15 mouse cellular contexts compared by ENCODE assay signal in the genomic region with DNA sequence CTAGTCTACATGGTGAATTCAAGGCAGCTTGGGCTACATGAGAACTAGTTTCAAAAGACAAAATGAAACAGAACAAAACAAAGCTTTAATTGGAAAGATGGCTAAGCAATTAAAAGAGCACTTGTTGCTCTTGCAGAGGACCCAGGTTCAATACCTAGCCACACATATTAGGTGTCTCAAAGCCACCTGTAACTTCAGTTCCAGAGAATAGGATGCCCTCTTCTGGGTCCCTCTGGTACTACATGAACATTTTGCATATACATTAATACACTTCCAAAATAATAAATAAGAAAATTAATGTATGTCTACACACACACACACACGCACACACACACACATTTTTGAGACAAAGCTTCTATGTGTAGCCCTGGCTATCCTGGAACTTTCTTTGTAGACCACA.
DNase-seq lines count a peak whose midpoint lies in the region; ATAC-seq and TF ChIP-seq lines count a peak whose summit lies in the region.
"Had no signal": no experiment of that assay in that cellular context is flagged by ENCODE, and none has a peak within 500 bp of the region (broad histone marks: within the 10 kb centered on the region; RNA-seq: fewer than 3 reads in every experiment).

No protein-coding gene starts in this region.

- H3K9ac ChIP-seq in heart, adult 2 months (ENCODE audit: low read depth, low read length): no peak overlapping the region
- no peak overlapping the region for H3K9ac ChIP-seq in lung, postnatal 0 days (replicated peaks; ENCODE audit: low read depth)
- H3K9ac ChIP-seq: forebrain, embryonic 13.5 days had no signal

- ATAC-seq in lung, postnatal 0 days: no peak
- ATAC-seq: forebrain, embryonic 13.5 days had no signal

- TF ChIP-seq POLR2A in heart, adult 2 months (IDR thresholded peaks at IDR 0.05; ENCODE audit: insufficient read depth, low read depth, low read length): no peak

- no peak for DNase-seq in heart, adult 2 months
- DNase-seq in heart, postnatal 10 days: no peak
- no peak for DNase-seq in lung, postnatal 0 days (ENCODE audit: low spot score)
- no peak for DNase-seq in lung, adult 18-20 months
- peak; percentile 48 for DNase-seq in lung, postnatal 36 days
- DNase-seq in frontal cortex, postnatal 25 days (ENCODE audit: low spot score in 2 of 2): no peak
- DNase-seq in left cerebral cortex, postnatal 10 days (ENCODE audit: extremely low spot score in 1 of 2, low spot score in 2 of 2): no peak
- DNase-seq: adrenal gland, postnatal 25 days; cerebellum, postnatal 36 days; heart, postnatal 4 days; liver; right cerebral cortex, postnatal 14 days had no signal

- WGBS in heart, adult 2 months: 94% methylated on average over 1 of the region's 1 CpGs
- 79% methylated on average over 1 of the region's 1 CpGs for WGBS in lung, postnatal 0 days

- H3K27me3 ChIP-seq in heart, adult 2 months (ENCODE audit: control insufficient read depth, insufficient read depth, low read length): no peaks in the 10 kb centered on the region
- no peaks in the 10 kb centered on the region for H3K27me3 ChIP-seq in lung, postnatal 0 days (replicated peaks; ENCODE audit: insufficient read depth, low read length)
- no peaks in the 10 kb centered on the region; the same call in 1 of the 2 replicates for H3K27me3 ChIP-seq in E14TG2a.4 (ENCODE audit: insufficient read depth, low read length)
- H3K27me3 ChIP-seq: forebrain, embryonic 13.5 days had no signal

- TF ChIP-seq CTCF in heart, adult 2 months (IDR thresholded peaks at IDR 0.05): peak; percentile 65
- TF ChIP-seq CTCF in lung, postnatal 0 days (IDR thresholded peaks at IDR 0.05): peak; percentile 43
- TF ChIP-seq CTCF in E14TG2a.4 (conservative IDR thresholded peaks at IDR 0.05; ENCODE audit: low read length): peak; percentile 27

- H3K9me3 ChIP-seq in lung, postnatal 0 days (ENCODE audit: low read length): no peaks in the 10 kb centered on the region
- no peaks in the 10 kb centered on the region for H3K9me3 ChIP-seq in E14TG2a.4 (ENCODE audit: low read length)
- H3K9me3 ChIP-seq: forebrain, embryonic 13.5 days had no signal

- H3K4me3 ChIP-seq in heart, adult 2 months: no peak overlapping the region
- H3K4me3 ChIP-seq in lung, postnatal 0 days (ENCODE audit: low read depth, low read length): no peak overlapping the region
- H3K4me3 ChIP-seq in E14TG2a.4 (replicated peaks; ENCODE audit: low read length): no peak overlapping the region
- H3K4me3 ChIP-seq: forebrain, embryonic 13.5 days had no signal

- no peaks in the 10 kb centered on the region; the same call in 1 of the 2 replicates for H3K79me2 ChIP-seq in heart, adult 2 months (replicated peaks; ENCODE audit: control insufficient read depth, insufficient read depth, low read length)

- no peak overlapping the region for H3K27ac ChIP-seq in heart, adult 2 months
- H3K27ac ChIP-seq in lung, postnatal 0 days (ENCODE audit: low read length): no peak overlapping the region
- H3K27ac ChIP-seq: forebrain, embryonic 13.5 days had no signal

- no peaks in the 10 kb centered on the region; the same call in 1 of the 2 replicates for H3K36me3 ChIP-seq in heart, adult 2 months (ENCODE audit: control insufficient read depth, insufficient read depth, low read length)
- H3K36me3 ChIP-seq in lung, postnatal 0 days (ENCODE audit: insufficient read depth, low read length): no peaks in the 10 kb centered on the region
- H3K36me3 ChIP-seq in E14TG2a.4 (ENCODE audit: insufficient read depth, low read length): no peaks in the 10 kb centered on the region

- no peak overlapping the region for H3K4me2 ChIP-seq in lung, postnatal 0 days (replicated peaks; ENCODE audit: low read depth, low read length)
- H3K4me2 ChIP-seq: forebrain, embryonic 13.5 days; heart, embryonic 11.5 days had no signal

- TF ChIP-seq EP300 in heart, adult 2 months (IDR thresholded peaks at IDR 0.05; ENCODE audit: insufficient read depth, low read depth, low read length): no peak
- TF ChIP-seq EP300 in lung, postnatal 0 days (IDR thresholded peaks at IDR 0.05): no peak

- no peaks in the 10 kb centered on the region; the same call in 1 of the 2 replicates for H3K4me1 ChIP-seq in heart, adult 2 months (ENCODE audit: control insufficient read depth, insufficient read depth, low read length)
- no peaks in the 10 kb centered on the region for H3K4me1 ChIP-seq in lung, postnatal 0 days (ENCODE audit: insufficient read depth, low read depth, low read length)
- no peaks in the 10 kb centered on the region for H3K4me1 ChIP-seq in E14TG2a.4 (replicated peaks; ENCODE audit: low read depth, low read length)
- H3K4me1 ChIP-seq: forebrain, embryonic 13.5 days had no signal

- intact Hi-C loops in heart, adult 2 months (cut with DNase I): no loop called here
- intact Hi-C loops in heart, postnatal 10 days (cut with DNase I): no loop called here
- intact Hi-C loops in left cerebral cortex, postnatal 10 days (cut with DNase I): no loop called here
